Mouse (Mus musculus): Measurements from ENCODE around the gene Ahrr.

Gene Ahrr

DNA sequence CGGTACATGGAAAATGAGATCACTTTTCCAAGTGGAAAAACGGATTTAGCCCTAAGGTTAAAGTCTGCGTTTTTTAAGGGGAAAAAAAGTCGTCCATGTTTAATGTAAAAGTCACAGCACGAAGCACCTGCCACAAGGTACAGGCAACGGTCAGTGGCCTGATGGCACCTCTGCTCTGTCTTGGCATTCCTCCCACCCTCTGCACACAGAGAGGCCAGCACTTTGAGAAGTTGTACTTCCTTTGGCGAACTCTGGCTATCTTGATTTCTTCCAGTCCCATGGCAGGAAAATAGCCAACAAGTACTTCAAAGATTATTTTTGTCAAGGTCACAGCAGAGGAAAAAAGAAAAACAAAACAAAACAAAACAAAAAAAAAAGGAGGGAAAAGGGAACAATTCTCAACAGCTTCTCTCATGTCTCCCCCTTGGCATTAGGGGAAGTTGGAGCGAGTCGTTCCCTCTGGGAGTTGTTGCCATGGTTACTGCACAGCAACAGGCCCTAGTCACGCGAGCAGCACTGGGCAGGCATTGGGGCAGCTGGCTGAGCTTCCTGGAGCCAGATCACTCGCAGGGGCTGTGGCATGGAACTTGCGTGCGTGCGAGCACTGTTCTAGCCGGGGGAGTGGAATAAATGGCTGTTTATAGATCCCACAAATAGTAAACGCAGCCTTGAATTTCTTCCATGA is 46.8 kb downstream of the Ahrr start:
- DNase-seq (ENCODE audit: low read depth, low spot score): no peak

GRCm38 (mm10) chr13:74237574-74237973 is 54.6 kb downstream of the Ahrr start:
- DNase-seq (ENCODE audit: low read depth, low spot score): no peak

DNA sequence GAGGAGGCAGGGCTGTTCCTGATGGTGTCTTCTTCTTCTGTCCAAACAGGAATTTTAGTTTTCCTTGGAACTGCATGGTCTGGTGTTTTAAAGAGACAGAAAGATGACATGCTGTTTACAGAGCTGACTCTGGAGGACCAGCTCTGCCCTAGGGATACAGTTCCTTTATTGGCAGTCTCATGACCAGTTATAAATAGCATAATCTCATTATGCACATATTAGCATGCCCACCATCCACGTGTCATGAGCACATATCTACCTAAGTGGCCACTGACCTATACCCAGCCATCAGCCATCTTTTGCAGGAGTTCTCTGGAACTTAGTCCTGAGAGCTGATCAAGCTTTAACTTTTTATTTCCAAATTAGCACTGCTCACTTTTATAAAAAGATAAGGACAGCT is 71.5 kb downstream of the Ahrr start:
- DNase-seq (ENCODE audit: low read depth, low spot score): no peak

DNA sequence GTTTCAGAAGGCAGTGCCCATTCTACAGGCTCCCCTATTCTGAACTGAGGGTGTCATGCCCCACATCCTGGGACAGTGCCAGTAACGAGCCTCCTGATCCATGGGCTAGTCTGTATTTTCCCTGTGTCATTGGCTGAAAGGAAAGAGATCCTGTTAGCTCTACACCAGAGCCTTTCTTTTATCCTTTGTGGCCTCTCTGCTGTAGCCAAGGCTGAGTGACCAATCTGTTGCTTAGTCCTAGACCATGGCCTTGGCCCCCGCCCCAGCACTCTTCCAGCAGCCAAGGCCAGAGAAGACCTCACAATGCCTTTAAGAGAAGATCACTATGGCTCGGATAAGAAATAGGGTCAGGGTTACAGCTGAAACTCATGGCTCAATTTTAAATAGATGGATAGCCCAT is 73.7 kb downstream of the Ahrr start:
- no peak for DNase-seq (ENCODE audit: low read depth, low spot score)

DNA sequence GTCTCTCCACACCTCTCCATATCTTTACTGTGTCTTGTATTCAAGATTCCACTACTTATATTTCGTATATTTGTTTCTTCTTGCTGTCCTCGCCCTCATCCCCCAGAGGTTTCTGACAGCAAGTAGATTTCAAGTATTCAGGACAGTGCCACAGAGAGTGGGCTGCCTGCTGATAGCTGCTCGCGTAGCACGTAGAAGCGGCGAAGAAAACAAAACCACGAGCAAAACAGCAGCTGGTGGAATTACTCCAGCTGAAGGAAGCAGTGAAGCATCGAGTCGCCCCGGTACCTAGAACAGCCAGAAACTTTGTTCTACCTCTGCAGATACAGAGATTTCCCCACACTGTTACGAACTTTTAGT is 83.2 kb downstream of the Ahrr start:
- DNase-seq (ENCODE audit: low read depth, low spot score): no peak

DNA sequence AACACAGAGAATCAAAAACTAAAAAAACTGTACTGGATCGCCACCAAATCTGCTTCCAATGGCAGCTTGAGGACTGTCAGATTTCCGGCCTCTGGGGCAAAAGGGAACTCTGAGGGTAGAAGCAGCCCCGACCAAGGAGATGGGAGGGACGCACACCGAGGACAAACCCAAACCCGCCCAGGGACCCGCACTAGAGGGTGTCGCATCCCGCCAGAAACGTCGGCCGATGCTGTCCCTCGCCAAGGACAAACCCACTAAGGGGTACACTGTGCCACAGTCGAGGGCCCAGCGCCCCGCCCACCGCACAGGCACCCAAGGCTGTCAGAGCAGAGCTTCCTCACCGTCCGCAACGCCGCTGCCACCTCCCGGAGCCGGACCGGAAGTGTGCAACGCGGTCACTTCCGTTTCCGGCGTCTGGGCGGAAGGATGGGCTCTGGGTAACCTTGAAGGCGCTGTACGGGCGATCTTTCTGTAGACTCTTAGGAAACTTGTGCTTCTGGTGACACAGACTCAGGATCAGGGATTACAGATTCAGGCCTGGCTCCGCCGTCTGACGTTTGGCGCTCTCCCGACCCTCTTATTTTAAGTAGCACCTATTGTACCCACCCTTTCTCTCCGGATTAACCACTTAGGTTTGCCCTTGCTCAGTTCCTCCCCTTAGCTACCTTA is 83.7 kb downstream of the Ahrr start, which contains the start of gene Exoc3:
TSS of gene Exoc3 (minus strand) at position 416 of the 669 bp plus-strand sequence.
- DNase-seq (ENCODE audit: low read depth, low spot score): peak; percentile 91

GRCm38 (mm10) chr13:74196451-74196850 is 95.7 kb downstream of the Ahrr start:
- DNase-seq (ENCODE audit: low read depth, low spot score): no peak

GRCm38 (mm10) chr13:74192613-74193012 is 99.5 kb downstream of the Ahrr start:
- peak; percentile 35 for DNase-seq (ENCODE audit: low read depth, low spot score)

GRCm38 (mm10) chr13:74183011-74183695 is 109.0 kb downstream of the Ahrr start:
- no peak for DNase-seq (ENCODE audit: low read depth, low spot score)

GRCm38 (mm10) chr13:74172036-74172435 is 120.1 kb downstream of the Ahrr start:
- DNase-seq (ENCODE audit: low read depth, low spot score): no peak

- no peak for DNase-seq (ENCODE audit: low read depth, low spot score)
Measured at GRCm38 (mm10) chr13:74169446-74170164, 122.5 kb downstream of the Ahrr start.

GRCm38 (mm10) chr13:74167492-74167891 is 124.6 kb downstream of the Ahrr start:
- no peak for DNase-seq (ENCODE audit: low read depth, low spot score)

GRCm38 (mm10) chr13:74167057-74167413 is 125.1 kb downstream of the Ahrr start:
- DNase-seq (ENCODE audit: low read depth, low spot score): no peak

DNA sequence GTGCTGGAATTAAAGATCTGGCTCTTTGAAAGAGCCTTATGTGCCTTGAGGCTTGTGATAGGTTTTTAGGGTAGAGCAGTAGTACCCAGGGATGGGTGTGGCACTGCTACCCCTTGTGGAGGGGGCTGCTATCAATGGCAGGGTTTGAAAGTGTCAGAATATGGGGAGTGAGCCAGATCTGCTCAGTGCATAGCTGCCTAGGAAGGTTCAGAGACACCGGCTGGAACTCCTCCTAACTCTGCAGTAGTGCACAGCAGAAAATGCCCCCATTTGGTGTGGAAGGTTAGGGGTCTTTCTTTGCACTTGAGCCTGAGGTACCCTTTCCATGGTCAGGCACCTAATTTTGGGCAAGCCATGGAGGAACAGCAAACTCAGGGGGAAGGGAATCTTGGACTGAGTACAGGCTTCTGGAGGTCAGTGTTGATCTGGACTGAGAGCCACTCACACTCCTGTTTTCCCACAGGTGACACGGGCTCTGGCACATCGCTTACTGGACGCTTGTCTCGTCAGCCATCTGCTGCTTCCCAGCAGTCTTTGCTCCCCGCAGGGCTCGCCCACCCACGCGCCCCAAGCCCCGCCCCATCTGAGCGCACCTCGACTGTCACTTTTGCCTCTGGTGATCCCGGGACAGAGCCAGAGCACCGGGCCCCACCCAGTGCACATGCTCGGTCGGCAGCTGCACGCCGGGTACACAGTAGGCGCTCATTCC is 125.6 kb downstream of the Ahrr start:
- DNase-seq (ENCODE audit: low read depth, low spot score): peak; percentile 76
